Mouse (Mus musculus) heart, adult 2 months (tissue): Measurements from ENCODE around the gene Bcl11a. TPM values are rescaled to one million over a fixed set of nuclear protein-coding genes. Genes with fewer than 3 reads are reported as not detected.
A peak's percentile ranks its signal among the peaks of the same experiment; 100 is the strongest.

Experiments
- DNase-seq, 2 experiments: peaks; one replicate each; pipeline ENCODE4 v3.0.0; 2021
- H3K27ac ChIP-seq: fragments of 200-600 bp; 2 replicates; pipeline ENCODE4 v1.8.1; 2022
- H3K27me3 ChIP-seq: fragments of 200-500 bp; 2 replicates; pipeline ENCODE4 v1.6.1; 2012; ENCODE audit warnings: mild to moderate bottlenecking, low read length, inconsistent platforms, mixed read lengths; ENCODE audit not compliant: control insufficient read depth, insufficient read depth
- H3K36me3 ChIP-seq: fragments of 200-500 bp; 2 replicates; pipeline ENCODE4 v1.6.1; 2012; ENCODE audit warnings: low read length, inconsistent platforms; ENCODE audit not compliant: control insufficient read depth, insufficient read depth
- H3K4me1 ChIP-seq: fragments of 200-500 bp; 2 replicates; pipeline ENCODE4 v1.6.1; 2011; ENCODE audit warnings: low read length; ENCODE audit not compliant: control insufficient read depth, insufficient read depth
- H3K4me3 ChIP-seq: fragments of 200-600 bp; 2 replicates; pipeline ENCODE4 v1.8.1; 2022
- H3K79me2 ChIP-seq: fragments of 200-500 bp; replicated peaks from 2 replicates; pipeline ENCODE4 v1.6.1; 2012; ENCODE audit warnings: mild to moderate bottlenecking, inconsistent platforms, low read length, moderate library complexity, mixed read lengths; ENCODE audit not compliant: control insufficient read depth, insufficient read depth
- H3K9ac ChIP-seq: fragments of 200-500 bp; 2 replicates; pipeline ENCODE4 v1.6.1; 2012; ENCODE audit warnings: low read depth, mild to moderate bottlenecking, control low read depth, inconsistent platforms, low read length, mixed read lengths
- CTCF ChIP-seq: fragments of 200-600 bp; IDR thresholded peaks from 2 replicates; pipeline ENCODE4 v1.8.1; 2022; ENCODE audit warnings: antibody characterized with exemption, mild to moderate bottlenecking, moderate library complexity
- EP300 ChIP-seq: fragments of 200-500 bp; IDR thresholded peaks from 2 replicates; pipeline ENCODE4 v1.6.1; 2011; ENCODE audit warnings: low read depth, low read length, control low read depth; ENCODE audit not compliant: insufficient read depth
- POLR2A ChIP-seq: fragments of 200-500 bp; IDR thresholded peaks from 2 replicates; pipeline ENCODE4 v1.6.1; 2011; ENCODE audit warnings: mild to moderate bottlenecking, low read depth, low read length, control low read depth; ENCODE audit not compliant: insufficient read depth
- WGBS: fragments of 180-500 bp; shearing (Covaris S2); methylation state at CpG from one replicate; pipeline ENCODE4 v1.1.7; 2018; 5-methylcytosine and 5-hydroxymethylcytosine counted together
- intact Hi-C: fragments of 180-260 bp; cut with DNase I; formaldehyde crosslinking; loops from one replicate; pipeline ENCODE4 v1.15.1; 2025
- polyA plus RNA-seq: library from polyadenylated mRNA; depleted of rRNA; stranded (reverse); fragments of >200 nt; gene quantifications from 2 replicates; pipeline ENCODE4 v1.2.3, GENCODE M21; 2012
- total RNA-seq, 2 experiments: library from RNA; stranded (reverse); gene quantifications; 2 replicates each; pipeline ENCODE4 v1.2.3; 2021

The Bcl11a gene
- total and polyA plus RNA-seq, 3 experiments: 1.1 to 4.2 (median 2.4) TPM

- no peak for DNase-seq
- H3K27ac ChIP-seq: no peak overlapping the region
- 44% methylated on average over 3 of the region's 3 CpGs for WGBS
- TF ChIP-seq EP300 (no peak), CTCF (no peak), POLR2A (no peak)
- H3K79me2 ChIP-seq: no peaks in the 10 kb centered on the region
- no peaks in the 10 kb centered on the region for H3K27me3 ChIP-seq
- H3K36me3 ChIP-seq: no peaks in the 10 kb centered on the region
- intact Hi-C loops: no loop called here
- H3K9ac ChIP-seq: no peak overlapping the region
- H3K4me1 ChIP-seq: peaks cover 2% of the 10 kb centered on the region; the same call in 1 of the 2 replicates
- H3K4me3 ChIP-seq: no peak overlapping the region
Measured at GRCm38 (mm10) chr11:24108974-24109373, 31.1 kb downstream of the Bcl11a start.

- Histone ChIP-seq H3K27me3 (no peaks in the 10 kb centered on the region), H3K9ac (no peak overlapping the region), H3K4me3 (no peak overlapping the region), H3K79me2 (no peaks in the 10 kb centered on the region), H3K36me3 (no peaks in the 10 kb centered on the region), H3K4me1 (peaks cover 4% of the 10 kb centered on the region; the same call in 1 of the 2 replicates), H3K27ac (no peak overlapping the region)
- TF ChIP-seq EP300 (no peak), CTCF (no peak), POLR2A (no peak)
- 89% methylated on average over 3 of the region's 3 CpGs for WGBS
- DNase-seq: no peak
- intact Hi-C loops: no loop called here
Measured at GRCm38 (mm10) chr11:24109388-24109787, 31.5 kb downstream of the Bcl11a start.

GRCm38 (mm10) chr11:24110113-24110512, 32.3 kb downstream of the Bcl11a start:
- H3K27ac ChIP-seq: peak overlapping the region; percentile 47; the same call in 1 of the 2 replicates
- H3K4me3 ChIP-seq: no peak overlapping the region
- DNase-seq: no peak
- peaks cover 4% of the 10 kb centered on the region; the same call in 1 of the 2 replicates for H3K4me1 ChIP-seq
- no peaks in the 10 kb centered on the region for H3K36me3 ChIP-seq
- H3K79me2 ChIP-seq: no peaks in the 10 kb centered on the region
- no peaks in the 10 kb centered on the region for H3K27me3 ChIP-seq
- TF ChIP-seq EP300 (no peak), CTCF (no peak), POLR2A (no peak)
- 49% methylated on average over 2 of the region's 2 CpGs for WGBS
- intact Hi-C loops: no loop called here
- no peak overlapping the region for H3K9ac ChIP-seq

GRCm38 (mm10) chr11:24111720-24112119, 33.9 kb downstream of the Bcl11a start:
- H3K36me3 ChIP-seq: no peaks in the 10 kb centered on the region
- no peak overlapping the region for H3K9ac ChIP-seq
- WGBS: 79% methylated on average over 6 of the region's 6 CpGs
- peaks cover 4% of the 10 kb centered on the region; the same call in 1 of the 2 replicates for H3K4me1 ChIP-seq
- TF ChIP-seq POLR2A: no peak
- intact Hi-C loops: no loop called here
- H3K4me3 ChIP-seq: no peak overlapping the region
- DNase-seq: no peak
- H3K27me3 ChIP-seq: no peaks in the 10 kb centered on the region
- no peak overlapping the region for H3K27ac ChIP-seq
- H3K79me2 ChIP-seq: no peaks in the 10 kb centered on the region

DNA sequence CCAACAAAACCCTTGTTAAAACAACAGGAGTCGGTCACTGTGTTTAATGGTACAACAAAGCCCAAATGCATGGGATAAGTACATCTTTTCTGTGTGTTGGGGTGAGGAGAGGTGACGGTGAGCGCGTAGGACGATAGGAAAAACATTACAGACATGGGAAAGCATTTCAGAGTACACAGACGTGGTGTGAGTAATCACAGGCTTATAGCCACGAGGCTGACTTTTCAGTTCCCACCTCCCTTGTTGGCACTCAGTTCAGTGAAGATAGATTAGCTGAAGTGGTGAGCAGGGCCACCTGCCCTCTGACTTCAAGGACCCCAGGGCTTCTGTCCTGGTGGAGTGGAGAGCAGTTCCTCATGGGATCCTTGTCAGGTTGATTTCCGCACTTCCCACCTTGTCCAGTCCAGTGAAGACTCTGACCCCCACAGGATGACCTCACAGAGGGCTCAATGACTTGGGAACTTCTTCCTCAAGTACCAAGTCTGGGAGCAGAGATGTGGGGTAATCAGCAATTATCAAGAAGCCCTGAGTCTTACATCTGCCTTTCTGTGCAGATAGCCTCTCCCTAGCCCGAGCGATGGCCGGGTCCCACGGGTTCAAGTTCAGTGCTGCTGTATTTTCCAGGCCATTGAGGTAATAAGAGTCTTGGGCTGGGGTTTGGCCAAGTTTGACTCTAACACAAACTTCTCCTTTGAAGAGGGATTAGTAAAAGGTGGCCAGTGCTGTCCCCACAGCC, 37.3 kb downstream of the Bcl11a start:
- 63% methylated on average over 12 of the region's 12 CpGs for WGBS
- no peak overlapping the region for H3K27ac ChIP-seq
- intact Hi-C loops: no loop called here

DNA sequence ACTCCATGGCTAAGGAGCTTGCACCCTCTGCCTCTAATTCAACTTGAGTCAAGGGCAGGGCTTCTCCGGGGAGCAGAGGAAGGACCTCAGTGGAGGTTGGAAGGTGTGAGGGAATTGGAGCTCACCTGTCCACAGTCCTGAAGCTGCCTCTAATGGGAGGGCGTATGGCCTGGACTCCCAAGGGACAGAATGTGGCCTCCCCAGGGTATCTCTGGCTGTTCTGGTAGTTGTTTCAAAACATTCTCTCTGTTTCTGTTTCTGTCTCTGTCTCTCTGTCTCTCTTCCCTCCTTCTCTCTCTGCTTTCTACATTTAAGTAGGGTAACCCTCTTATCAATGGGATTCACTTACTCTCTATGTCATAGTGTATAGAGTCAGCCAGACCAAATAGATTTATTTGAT, 38.2 kb downstream of the Bcl11a start:
- intact Hi-C loops: no loop called here
- 92% methylated on average over 2 of the region's 2 CpGs for WGBS
- no peaks in the 10 kb centered on the region for H3K27me3 ChIP-seq
- H3K79me2 ChIP-seq: no peaks in the 10 kb centered on the region
- H3K36me3 ChIP-seq: no peaks in the 10 kb centered on the region
- H3K9ac ChIP-seq: no peak overlapping the region
- H3K27ac ChIP-seq: no peak overlapping the region
- DNase-seq: no peak
- TF ChIP-seq CTCF (no peak), POLR2A (no peak), EP300 (no peak)
- H3K4me1 ChIP-seq: peaks cover 2% of the 10 kb centered on the region; the same call in 1 of the 2 replicates
- no peak overlapping the region for H3K4me3 ChIP-seq

More for the DNA sequence above, 37.3 kb downstream of the Bcl11a start:
- H3K4me3 ChIP-seq: no peak overlapping the region
- no peak for TF ChIP-seq CTCF
- TF ChIP-seq POLR2A: no peak
- no peak for TF ChIP-seq EP300
- H3K4me1 ChIP-seq: peaks cover 2% of the 10 kb centered on the region; the same call in 1 of the 2 replicates
- no peak for DNase-seq
- H3K79me2 ChIP-seq: no peaks in the 10 kb centered on the region
- no peaks in the 10 kb centered on the region for H3K36me3 ChIP-seq
- H3K27me3 ChIP-seq: no peaks in the 10 kb centered on the region
- no peak overlapping the region for H3K9ac ChIP-seq
